9 mouse cellular contexts compared by ENCODE assay signal in genomic region chr3:120786659-120787058, GRCm38 (mm10).
A peak's percentile ranks its signal among the peaks of the same experiment; 100 is the strongest.
DNase-seq lines count a peak whose midpoint lies in the region; ATAC-seq and TF ChIP-seq lines count a peak whose summit lies in the region.
"Had no signal": no experiment of that assay in that cellular context is flagged by ENCODE, and none has a peak within 500 bp of the region (broad histone marks: within the 10 kb centered on the region; RNA-seq: fewer than 3 reads in every experiment).

No protein-coding gene starts in this region.

- DNase-seq in midbrain, postnatal 0 days (ENCODE audit: low spot score) = peak; percentile 19
- DNase-seq in fibroblast of lung, adult 2 months (ENCODE audit: low read depth) = peak; percentile 17
- DNase-seq in layer of hippocampus, adult 9-11 months = peak; percentile 80
- DNase-seq in right cerebral cortex, postnatal 36 days (ENCODE audit: low spot score in 2 of 2) = peak; percentile 55 to 56

- H3K4me2 ChIP-seq in midbrain, postnatal 0 days (ENCODE audit: low read depth, low read length, poor library complexity, severe bottlenecking) = no peak overlapping the region
- no peak overlapping the region for H3K4me2 ChIP-seq in midbrain, embryonic 16.5 days (ENCODE audit: low read length)
- H3K4me2 ChIP-seq in liver, embryonic 12.5 days = no peak overlapping the region
- H3K4me2 ChIP-seq in intestine, postnatal 0 days (replicated peaks; ENCODE audit: low read depth) = no peak overlapping the region
- H3K4me2 ChIP-seq: heart, embryonic 13.5 days; limb, embryonic 12.5 days had no signal

- H3K27me3 ChIP-seq in midbrain, postnatal 0 days (ENCODE audit: insufficient read depth, low read length) = no peaks in the 10 kb centered on the region
- H3K27me3 ChIP-seq in midbrain, embryonic 16.5 days (ENCODE audit: control insufficient read depth, insufficient read depth, low read depth, low read length) = no peaks in the 10 kb centered on the region
- H3K27me3 ChIP-seq in liver, embryonic 12.5 days (replicated peaks) = no peaks in the 10 kb centered on the region
- H3K27me3 ChIP-seq in intestine, postnatal 0 days (replicated peaks; ENCODE audit: control insufficient read depth, insufficient read depth, low read length) = no peaks in the 10 kb centered on the region
- H3K27me3 ChIP-seq: heart, embryonic 13.5 days; limb, embryonic 12.5 days had no signal

- H3K36me3 ChIP-seq in midbrain, postnatal 0 days (ENCODE audit: insufficient read depth, low read length) = no peaks in the 10 kb centered on the region
- no peaks in the 10 kb centered on the region for H3K36me3 ChIP-seq in midbrain, embryonic 16.5 days (ENCODE audit: control insufficient read depth, insufficient read depth, low read length)
- no peaks in the 10 kb centered on the region for H3K36me3 ChIP-seq in liver, embryonic 12.5 days
- H3K36me3 ChIP-seq in intestine, postnatal 0 days (ENCODE audit: control insufficient read depth, insufficient read depth) = no peaks in the 10 kb centered on the region
- H3K36me3 ChIP-seq: heart, embryonic 13.5 days; limb, embryonic 12.5 days had no signal

- no peak for ATAC-seq in midbrain, postnatal 0 days (ENCODE audit: low FRiP score)
- no peak for ATAC-seq in midbrain, embryonic 16.5 days
- ATAC-seq in liver, embryonic 12.5 days = no peak
- ATAC-seq in intestine, postnatal 0 days = no peak

- no peaks in the 10 kb centered on the region for H3K4me1 ChIP-seq in midbrain, postnatal 0 days (ENCODE audit: insufficient read depth, low read length)
- no peaks in the 10 kb centered on the region for H3K4me1 ChIP-seq in midbrain, embryonic 16.5 days (ENCODE audit: control insufficient read depth, insufficient read depth, low read length)
- no peaks in the 10 kb centered on the region for H3K4me1 ChIP-seq in liver, embryonic 12.5 days
- no peaks in the 10 kb centered on the region for H3K4me1 ChIP-seq in intestine, postnatal 0 days (replicated peaks; ENCODE audit: control insufficient read depth, insufficient read depth, low read length)
- H3K4me1 ChIP-seq: limb, embryonic 12.5 days had no signal

- H3K9ac ChIP-seq in midbrain, postnatal 0 days (replicated peaks; ENCODE audit: low read length, poor library complexity, severe bottlenecking) = no peak overlapping the region
- no peak overlapping the region for H3K9ac ChIP-seq in midbrain, embryonic 16.5 days (ENCODE audit: low read depth, low read length)
- H3K9ac ChIP-seq in liver, embryonic 12.5 days = no peak overlapping the region
- no peak overlapping the region for H3K9ac ChIP-seq in intestine, postnatal 0 days (ENCODE audit: low read depth, low read length)
- H3K9ac ChIP-seq: heart, embryonic 13.5 days; limb, embryonic 12.5 days had no signal

- H3K27ac ChIP-seq in midbrain, postnatal 0 days (ENCODE audit: low read depth, low read length) = no peak overlapping the region
- no peak overlapping the region for H3K27ac ChIP-seq in midbrain, embryonic 16.5 days (ENCODE audit: low read length)
- H3K27ac ChIP-seq in liver, embryonic 12.5 days = no peak overlapping the region
- H3K27ac ChIP-seq in intestine, postnatal 0 days (ENCODE audit: low read depth, low read length) = no peak overlapping the region
- H3K27ac ChIP-seq: heart, embryonic 13.5 days; limb, embryonic 12.5 days had no signal

- 86% methylated on average over 9 of the region's 9 CpGs for WGBS in midbrain, postnatal 0 days
- 87% methylated on average over 9 of the region's 9 CpGs for WGBS in midbrain, embryonic 16.5 days
- 66% methylated on average over 9 of the region's 9 CpGs for WGBS in liver, embryonic 12.5 days (ENCODE audit: insufficient replicate concordance)
- WGBS in intestine, postnatal 0 days = 75% methylated on average over 9 of the region's 9 CpGs

- no peak for TF ChIP-seq CTCF in midbrain, postnatal 0 days (IDR thresholded peaks at IDR 0.05)
- no peak for TF ChIP-seq CTCF in intestine, postnatal 0 days (IDR thresholded peaks at IDR 0.05; ENCODE audit: low read depth)

- no peak overlapping the region for H3K4me3 ChIP-seq in midbrain, postnatal 0 days (ENCODE audit: low read depth, low read length)
- no peak overlapping the region for H3K4me3 ChIP-seq in midbrain, embryonic 16.5 days (ENCODE audit: low read depth, low read length)
- H3K4me3 ChIP-seq in liver, embryonic 12.5 days = no peak overlapping the region
- H3K4me3 ChIP-seq in intestine, postnatal 0 days (ENCODE audit: low read depth, low read length) = no peak overlapping the region
- H3K4me3 ChIP-seq: heart, embryonic 13.5 days; limb, embryonic 12.5 days had no signal

- H3K9me3 ChIP-seq in midbrain, postnatal 0 days (ENCODE audit: low read length) = no peaks in the 10 kb centered on the region
- no peaks in the 10 kb centered on the region for H3K9me3 ChIP-seq in midbrain, embryonic 16.5 days (replicated peaks; ENCODE audit: control insufficient read depth, low read length, poor library complexity, severe bottlenecking)
- H3K9me3 ChIP-seq in liver, embryonic 12.5 days (replicated peaks) = no peaks in the 10 kb centered on the region
- no peaks in the 10 kb centered on the region for H3K9me3 ChIP-seq in intestine, postnatal 0 days (ENCODE audit: control insufficient read depth)
- H3K9me3 ChIP-seq: limb, embryonic 12.5 days had no signal

Comparison
In these comparisons a context has a peak if more than half of its experiments do, and no peak if none do; other contexts are left out.
1. DNase-seq: peak in every context shown above with its lines; median percentile 80 in layer of hippocampus, adult 9-11 months; 56 in right cerebral cortex, postnatal 36 days; 19 in midbrain, postnatal 0 days; 17 in fibroblast of lung, adult 2 months.